Mouse (Mus musculus) heart, postnatal 10 days (tissue): Measurements from ENCODE around the gene Ralgps1. TPM values are rescaled to one million over a fixed set of nuclear protein-coding genes. Genes with fewer than 3 reads are reported as not detected.
"Not testable (repeated sequence)": the region's sequence is repeated elsewhere in the genome, so short reads cannot be mapped to it uniquely, and the experiment has no call there.

ENCODE experiments used
- DNase-seq, 2 experiments: peaks; one replicate each; pipeline ENCODE4 v3.0.0; 2021
- intact Hi-C: fragments of 180-260 bp; cut with DNase I; formaldehyde crosslinking; loops from one replicate; pipeline ENCODE4 v1.15.1; 2025
- microRNA-seq, 2 experiments: library from miRNA; unstranded; fragments of <30 nt; microRNA quantifications; one replicate each; pipeline ENCODE4 v1.2.0; 2022
- total RNA-seq, 2 experiments: library from RNA; stranded (reverse); gene quantifications; 2 replicates each; pipeline ENCODE4 v1.2.3; 2021

Ralgps1 gene
- total RNA-seq, 2 experiments from 2014 or later: 6.7 to 9.0 TPM

- no peak for DNase-seq
- intact Hi-C loops: no loop called here
Observed at GRCm38 (mm10) chr2:33122856-33123255, 248.4 kb downstream of the Ralgps1 start.

- no peak for DNase-seq
- intact Hi-C loops: no loop called here
Observed at GRCm38 (mm10) chr2:33100536-33100935, 270.8 kb downstream of the Ralgps1 start.

DNA sequence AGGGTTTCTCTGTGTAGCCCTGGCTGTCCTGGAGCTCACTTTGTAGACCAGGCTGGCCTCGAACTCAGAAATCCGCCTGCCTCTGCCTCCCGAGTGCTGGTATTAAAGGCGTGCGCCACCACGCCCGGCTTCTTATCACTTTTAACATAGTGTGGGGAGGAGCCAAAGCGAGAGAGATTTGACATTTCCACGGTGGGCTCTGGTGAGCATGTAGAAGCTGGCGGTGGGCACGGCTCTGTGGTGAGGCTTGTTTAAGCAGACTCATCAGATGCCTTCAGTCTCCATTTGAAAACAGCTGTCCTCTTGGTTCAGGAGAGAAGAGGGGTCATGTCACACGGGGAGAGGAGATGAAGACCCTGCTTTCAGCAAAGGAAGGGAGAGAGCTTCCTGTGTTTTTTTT, 274.0 kb downstream of the Ralgps1 start:
- DNase-seq, intact Hi-C loops: not testable (repeated sequence)

- no peak for DNase-seq
- intact Hi-C loops: no loop called here
Observed at GRCm38 (mm10) chr2:33095221-33095671, 276.0 kb downstream of the Ralgps1 start.

- DNase-seq: no peak
- intact Hi-C loops: no loop called here
Observed at GRCm38 (mm10) chr2:33090620-33091520, 280.4 kb downstream of the Ralgps1 start.

GRCm38 (mm10) chr2:33090033-33090400, 281.3 kb downstream of the Ralgps1 start:
- intact Hi-C loops, DNase-seq: not testable (repeated sequence)

DNA sequence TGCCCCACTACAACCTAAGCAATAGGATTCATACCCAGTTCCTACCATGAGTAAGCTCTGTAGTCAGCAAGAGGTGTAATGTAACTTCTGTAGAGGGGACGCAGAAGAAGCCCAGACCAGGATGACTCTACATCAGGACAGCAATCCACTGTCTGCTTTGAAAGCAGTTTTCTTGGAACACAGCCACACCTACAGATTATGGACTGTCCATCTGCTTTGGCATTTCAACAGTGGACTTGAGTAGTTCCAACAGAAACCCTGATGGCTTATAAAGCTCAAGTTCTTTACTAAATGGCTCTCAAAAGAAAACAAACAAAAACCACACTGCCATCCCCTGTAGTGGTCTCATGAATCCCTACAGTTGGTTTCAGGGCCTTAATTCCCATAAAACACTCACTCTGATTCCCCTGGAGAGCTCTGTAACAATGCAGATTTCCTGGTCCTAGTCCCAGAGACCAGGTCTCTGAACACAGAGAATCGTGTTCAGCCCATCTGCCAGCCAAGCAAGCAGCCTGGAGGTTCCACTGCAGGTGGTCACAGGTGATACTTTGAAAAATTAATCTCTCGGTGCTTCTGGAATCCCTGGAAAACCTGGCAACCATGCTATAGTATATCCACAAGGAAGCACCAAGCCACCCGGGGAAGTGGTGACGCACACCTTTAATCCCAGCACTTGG, 281.8 kb downstream of the Ralgps1 start:
- intact Hi-C loops: no loop called here
- DNase-seq: no peak

- intact Hi-C loops: no loop called here
- DNase-seq: no peak
Observed at GRCm38 (mm10) chr2:33086671-33087363, 284.5 kb downstream of the Ralgps1 start.

DNA sequence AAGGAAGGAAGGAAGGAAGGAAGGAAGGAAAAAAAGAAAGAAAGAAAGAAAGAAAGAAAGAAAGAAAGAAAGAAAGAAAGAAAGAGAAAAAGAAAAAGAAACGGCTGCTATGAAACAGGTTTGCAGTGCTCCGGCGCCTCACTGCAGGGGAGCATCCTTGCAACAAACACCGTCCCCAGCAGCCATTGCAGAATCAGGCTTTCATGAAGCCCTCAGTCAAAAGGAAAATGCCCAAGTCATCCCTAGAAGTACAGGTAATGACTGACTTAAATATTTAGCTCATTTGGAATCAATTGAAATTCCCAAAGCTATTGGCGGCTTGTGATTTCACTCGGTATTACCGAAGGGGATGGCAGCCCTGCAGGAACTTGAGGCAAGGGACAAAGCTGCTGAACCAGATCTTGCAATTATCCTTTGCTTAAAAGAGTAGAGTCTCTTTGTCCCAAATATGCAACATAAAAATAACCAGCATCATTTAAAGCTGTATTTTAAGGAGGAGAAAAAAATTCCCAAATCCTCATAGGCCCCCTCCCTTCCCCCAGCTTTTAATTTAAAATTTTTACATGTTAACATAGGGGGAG, 285.2 kb downstream of the Ralgps1 start:
- intact Hi-C loops: no loop called here
- no peak for DNase-seq

DNA sequence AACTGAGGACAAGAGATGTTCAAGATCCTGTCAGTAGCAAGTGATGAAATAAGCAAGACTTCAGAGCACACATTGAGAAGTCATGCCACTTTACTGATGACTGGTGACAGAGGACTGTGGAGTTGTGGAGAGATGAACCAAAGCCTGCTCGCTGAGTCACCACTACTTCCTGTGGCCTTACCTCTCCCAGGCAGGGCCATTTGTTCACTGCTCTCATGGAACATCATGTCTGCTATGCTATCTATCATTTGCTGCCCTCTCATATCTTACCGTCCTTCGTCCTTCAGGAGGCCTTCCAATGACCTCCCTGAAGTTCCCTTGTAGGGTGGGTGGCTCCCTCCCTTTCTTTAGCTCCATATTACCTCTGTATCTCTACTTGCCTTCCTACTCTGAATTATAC, 287.1 kb downstream of the Ralgps1 start:
- DNase-seq: no peak
- intact Hi-C loops: no loop called here

Small RNA genes within 50 kb of the gene (microRNA-seq; reads per million reads assigned to microRNA genes)
- 0 reads per million in 2 experiments for gene Gm25998

Other genes with a start within 250 kb of the Ralgps1 start
- gene Garnl3, start 239.8 kb downstream of the Ralgps1 start, total RNA-seq: 1 to 10 TPM; 9.2 to 9.9 TPM
- gene Angptl2, start 155.4 kb downstream of the Ralgps1 start, total RNA-seq: 100 to 1,000 TPM; 135 to 141 TPM
- 10 to 100 TPM; 20.6 to 21.5 TPM for gene Zbtb34, start 59.8 kb upstream of the Ralgps1 start, total RNA-seq
- gene Zbtb43, start 97.1 kb upstream of the Ralgps1 start, total RNA-seq: 10 to 100 TPM; 20.1 to 20.5 TPM